Mouse (Mus musculus): ENCODE results near the gene Ap3d1. TPM values are rescaled to one million over a fixed set of nuclear protein-coding genes. Genes with fewer than 3 reads are reported as not detected.
A peak's percentile ranks its signal among the peaks of the same experiment; 100 is the strongest.

The Ap3d1 gene
- total RNA-seq, 2 experiments from 2014 or later = 140 to 153 TPM

DNA sequence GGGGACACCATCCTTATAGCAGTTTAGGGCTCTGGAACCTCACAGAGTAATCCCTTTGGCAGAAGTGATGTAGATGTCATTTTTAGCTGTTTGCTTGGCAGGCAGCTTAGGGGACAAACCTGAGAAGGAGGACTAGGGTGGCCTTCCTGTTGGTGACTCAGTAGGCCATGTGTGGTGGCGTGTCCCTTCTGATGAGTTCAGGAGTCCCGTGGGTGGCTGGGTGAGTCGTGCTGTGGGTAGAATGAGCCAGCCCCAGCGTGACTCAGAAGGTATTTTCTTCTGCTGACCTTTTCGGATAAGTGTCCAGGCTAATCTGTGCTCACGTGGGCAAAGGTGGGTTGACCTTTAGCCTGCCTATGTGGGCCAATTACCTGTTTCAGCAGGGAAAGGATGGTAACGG is 16.6 kb upstream of the Ap3d1 start:
- peak; percentile 44 to 52 for DNase-seq (ENCODE audit: low spot score in 2 of 2)

DNA sequence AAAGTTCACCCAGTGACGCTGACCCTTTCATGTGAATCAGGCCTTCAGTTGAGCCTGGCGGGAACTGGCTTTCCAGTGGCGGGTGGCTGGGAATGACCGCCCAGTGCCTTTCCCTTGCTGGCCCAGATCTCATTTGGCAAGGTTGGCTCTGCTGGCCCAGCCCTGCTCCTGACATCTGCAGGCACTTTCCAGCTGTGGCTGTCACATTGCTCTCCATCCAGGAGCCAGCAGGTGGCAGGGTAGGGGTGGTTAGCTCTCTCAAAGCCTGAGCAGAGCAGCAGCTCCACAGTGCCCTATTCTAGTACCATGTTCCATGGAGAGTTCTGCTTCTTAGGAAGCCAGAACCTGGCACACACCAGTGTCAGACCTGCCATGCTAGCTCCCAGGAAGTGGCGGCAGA is 15.7 kb upstream of the Ap3d1 start:
- peak; percentile 44 to 67 for DNase-seq (ENCODE audit: low spot score in 2 of 2)

DNA sequence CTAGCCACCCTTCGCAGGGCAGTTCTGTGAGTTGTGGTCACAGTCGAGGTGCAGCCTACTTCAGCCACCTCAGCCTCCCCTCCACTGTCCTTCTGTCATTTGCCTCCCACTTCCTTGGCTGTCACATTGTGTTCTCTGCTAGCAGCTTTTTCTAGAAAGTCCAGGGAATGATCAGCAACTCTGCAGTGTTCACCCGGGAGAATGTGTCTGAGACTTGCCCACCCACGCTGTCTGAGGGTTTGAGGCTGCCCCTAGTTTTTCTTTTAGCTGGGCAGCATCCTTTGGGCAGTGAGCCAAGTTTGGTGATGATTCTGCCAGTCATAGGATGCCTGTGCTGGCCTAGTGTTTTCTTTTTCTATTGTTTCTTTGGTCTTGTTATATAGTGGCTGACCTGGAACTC is 14.9 kb upstream of the Ap3d1 start:
- peak; percentile 65 to 79 for DNase-seq (ENCODE audit: low spot score in 2 of 2)

DNA sequence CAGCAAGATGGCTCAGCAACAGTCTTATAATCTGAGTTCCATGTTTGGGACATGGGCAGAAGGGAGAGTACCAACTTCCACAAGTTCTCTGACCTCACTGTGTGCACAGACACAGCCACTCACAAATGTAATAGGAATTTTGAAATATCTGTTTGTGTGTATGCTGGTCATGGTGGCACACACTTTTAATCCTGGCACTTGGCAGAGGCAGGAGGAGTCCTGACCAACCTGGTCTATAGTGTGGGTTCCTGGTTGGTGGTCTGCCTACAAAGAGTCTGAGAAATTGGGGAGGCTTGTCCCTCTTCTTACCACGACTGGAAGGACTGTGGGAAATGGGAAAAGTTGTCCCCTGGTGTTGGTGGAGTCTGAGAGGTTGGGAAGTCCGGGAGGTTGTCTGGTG is 14.4 kb upstream of the Ap3d1 start:
- no peak for DNase-seq (ENCODE audit: low spot score in 2 of 2)

DNA sequence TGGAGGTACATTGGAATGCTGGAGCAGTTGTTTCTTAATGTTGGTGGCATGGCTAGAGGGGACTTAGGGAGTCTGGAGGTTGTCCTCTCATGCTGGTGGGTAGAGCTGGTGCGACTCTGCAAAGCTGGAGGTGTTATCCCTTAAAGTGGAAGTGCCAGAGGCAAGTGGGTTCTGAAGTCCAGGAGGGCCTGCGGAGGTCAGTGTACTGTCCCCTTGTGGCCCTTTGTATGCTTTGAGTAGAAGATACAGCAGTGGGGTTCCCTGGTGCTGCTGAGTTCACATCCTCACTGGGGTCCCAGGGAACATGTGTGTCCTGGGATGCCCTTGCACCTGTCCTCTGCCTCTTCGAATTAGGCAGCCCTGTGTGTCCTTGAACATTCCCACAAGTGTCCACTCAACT is 14.0 kb upstream of the Ap3d1 start:
- DNase-seq (ENCODE audit: low spot score in 2 of 2) = no peak

DNA sequence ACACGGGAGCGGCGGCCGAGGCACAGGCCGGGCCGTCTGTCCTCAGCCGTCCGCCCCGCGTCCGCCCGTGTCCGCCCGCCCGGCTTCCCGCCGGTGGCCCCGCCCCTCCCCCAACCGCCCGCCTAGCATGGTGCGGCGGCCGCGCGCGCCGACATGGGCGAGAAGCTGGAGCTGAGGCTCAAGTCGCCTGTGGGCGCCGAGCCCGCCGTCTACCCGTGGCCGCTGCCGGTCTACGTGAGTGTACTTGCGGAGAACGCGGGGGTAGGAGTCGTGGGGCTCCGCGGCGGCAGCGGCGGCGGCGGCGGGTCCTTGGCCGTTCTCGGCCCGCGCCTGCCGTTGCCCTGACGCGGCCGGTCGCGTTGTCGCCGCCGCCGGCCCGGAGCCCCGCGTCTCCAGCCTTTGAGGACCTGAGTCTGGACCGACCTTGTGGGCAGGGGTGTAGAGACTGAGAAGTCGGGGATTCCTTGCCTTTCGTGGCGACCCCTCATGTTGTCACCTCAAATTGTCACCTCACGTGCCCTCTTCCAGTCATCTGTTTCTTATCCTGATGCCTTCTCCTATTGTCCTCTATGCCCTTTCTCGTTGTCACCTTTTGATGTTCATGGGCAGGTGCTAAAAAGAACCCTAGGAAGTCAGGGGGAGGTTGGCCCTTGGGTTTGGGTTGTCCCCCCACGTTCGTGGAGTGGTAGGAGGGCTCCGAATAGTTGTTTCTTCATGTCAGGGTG is 13.4 kb upstream of the Ap3d1 start:
- no peak for DNase-seq (ENCODE audit: low spot score in 2 of 2)

DNA sequence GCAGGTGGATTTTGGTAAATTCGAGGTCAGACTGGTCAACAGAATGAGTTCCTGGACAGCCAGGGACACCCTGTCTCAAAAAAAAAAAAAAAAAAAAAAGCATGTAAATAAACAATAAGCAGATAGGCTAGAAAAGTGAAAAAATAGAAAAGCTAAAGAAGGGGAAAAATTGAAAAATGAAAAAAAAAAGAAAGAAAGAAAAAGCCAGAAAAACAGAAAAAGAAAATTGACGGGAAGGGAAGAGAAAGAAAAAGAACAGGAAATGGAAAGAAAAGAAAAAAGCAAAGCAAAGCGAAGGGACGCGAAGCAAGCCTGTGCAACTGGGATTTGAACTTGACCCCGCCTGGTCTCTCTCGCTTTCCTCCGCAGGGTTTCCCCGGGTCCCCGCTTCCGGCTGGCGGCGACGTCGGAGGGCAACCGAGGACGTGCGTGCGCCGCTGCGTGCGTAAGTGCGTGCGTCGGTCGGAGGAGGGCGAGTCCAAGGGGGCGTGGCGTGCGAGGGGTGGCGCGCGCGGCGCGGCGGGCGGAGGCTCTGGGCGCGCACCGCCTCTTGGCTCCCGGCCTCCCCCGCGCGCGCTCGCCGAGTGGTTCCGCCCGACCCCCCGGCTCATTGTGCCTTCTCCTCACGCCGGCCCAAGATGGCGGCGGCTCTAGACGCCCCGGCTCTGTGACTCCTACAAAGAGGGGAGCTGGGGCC is 12.7 kb upstream of the Ap3d1 start, which contains the start of gene Dot1l:
Dot1l (plus strand) TSS at position 613 of the 697 bp plus-strand sequence.
- DNase-seq (ENCODE audit: low spot score in 2 of 2) = peak; percentile 99

DNA sequence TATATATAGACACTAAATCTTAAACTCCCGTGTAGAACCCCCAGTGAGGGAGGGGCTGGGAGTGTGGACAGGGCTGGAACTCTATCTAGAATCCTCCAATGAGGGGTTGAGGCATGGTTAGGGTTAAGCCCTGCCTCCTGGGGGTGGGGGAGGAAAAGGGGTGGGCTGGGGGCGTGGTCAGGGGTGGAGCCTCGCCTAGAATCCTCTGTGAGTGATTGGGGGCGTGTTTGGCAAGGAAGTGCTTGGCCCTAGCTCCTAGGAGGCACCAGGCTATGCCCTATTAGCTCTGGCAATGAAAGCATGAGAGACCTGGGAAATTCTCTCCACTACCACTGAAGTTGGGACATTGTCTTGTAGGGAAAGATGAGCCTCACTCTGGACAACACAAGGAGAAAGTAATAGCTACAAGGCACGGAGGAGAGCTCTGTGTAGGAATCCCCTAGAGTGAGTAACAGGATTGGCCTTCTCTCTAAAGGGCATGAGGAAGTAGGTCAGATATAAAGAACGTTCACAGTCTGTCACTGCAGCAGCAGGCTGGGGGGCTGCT is 10.1 kb upstream of the Ap3d1 start:
- DNase-seq (ENCODE audit: low spot score in 2 of 2) = peak in 1 of 2 experiments; percentile 8

DNA sequence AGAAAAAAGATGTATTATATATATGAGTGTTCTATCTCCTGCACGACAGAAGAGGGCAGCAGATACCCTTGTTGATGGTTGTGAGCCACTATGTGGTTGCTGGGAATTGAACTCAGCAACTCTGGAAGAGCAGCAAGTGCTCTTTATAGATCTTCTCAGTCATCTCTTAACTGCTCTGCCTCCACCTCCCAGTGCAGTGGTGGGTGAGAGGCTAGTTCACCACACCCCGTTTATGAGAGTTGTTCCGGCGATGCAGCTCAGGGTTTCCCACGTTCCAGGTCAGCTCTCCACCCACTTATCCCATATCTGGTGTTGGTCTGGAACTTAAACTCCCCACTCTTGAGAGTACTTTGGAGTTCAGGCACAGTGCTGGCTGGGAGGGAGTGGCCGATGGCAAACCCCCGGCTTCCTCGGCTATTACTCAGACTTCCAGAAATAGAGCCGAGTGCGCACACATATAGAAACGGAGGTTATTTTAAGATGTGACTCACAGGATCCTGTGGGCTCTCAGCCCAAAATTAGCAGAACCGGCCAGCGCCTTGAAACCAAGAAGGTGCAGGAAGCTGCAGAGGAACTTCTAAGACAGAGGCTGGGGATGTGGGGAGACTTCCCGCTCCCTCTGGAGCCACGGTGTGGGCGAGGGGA is 9.2 kb upstream of the Ap3d1 start:
- peak; percentile 72 to 74 for DNase-seq (ENCODE audit: low spot score in 2 of 2)

DNA sequence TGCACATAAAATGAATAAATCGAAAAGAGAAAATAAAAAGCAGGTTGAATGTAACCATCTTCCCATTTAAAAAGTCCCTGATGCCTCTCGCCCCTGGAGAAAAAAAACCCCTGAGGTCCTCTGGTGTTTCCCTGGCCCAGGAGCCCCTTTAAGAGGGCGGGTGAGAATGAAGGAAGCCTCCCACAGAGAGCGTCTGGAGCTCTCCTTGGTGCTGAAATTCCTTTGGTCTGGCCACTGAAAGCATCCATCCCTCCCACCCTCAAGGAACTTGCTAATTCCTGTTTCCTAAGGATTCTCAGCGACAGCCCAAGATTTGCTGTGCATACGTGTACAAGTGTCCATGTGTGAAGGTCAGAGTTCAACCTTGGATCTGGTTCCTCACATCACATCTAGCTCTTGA is 6.5 kb upstream of the Ap3d1 start:
- no peak for DNase-seq (ENCODE audit: low spot score in 2 of 2)

DNA sequence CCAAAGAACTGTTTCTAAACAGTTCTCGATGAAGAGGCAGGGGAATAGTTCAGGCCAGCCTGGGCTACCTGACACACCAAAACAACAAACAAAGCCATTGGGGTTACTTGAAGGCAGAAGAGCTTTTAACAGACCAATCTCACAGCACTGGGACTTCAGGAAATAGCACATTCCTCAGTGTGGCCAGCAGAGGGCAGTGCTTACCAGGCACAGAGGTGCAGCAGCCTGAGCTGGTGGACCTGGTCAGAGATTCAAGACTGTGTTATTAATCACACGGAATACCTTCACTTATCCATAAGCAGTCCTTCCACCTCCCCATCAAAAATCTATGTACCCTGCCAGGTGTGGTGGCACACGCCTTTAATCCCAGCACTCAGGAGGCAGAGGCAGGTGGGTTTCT is 5.3 kb upstream of the Ap3d1 start:
- peak; percentile 82 to 84 for DNase-seq (ENCODE audit: low spot score in 2 of 2)

DNA sequence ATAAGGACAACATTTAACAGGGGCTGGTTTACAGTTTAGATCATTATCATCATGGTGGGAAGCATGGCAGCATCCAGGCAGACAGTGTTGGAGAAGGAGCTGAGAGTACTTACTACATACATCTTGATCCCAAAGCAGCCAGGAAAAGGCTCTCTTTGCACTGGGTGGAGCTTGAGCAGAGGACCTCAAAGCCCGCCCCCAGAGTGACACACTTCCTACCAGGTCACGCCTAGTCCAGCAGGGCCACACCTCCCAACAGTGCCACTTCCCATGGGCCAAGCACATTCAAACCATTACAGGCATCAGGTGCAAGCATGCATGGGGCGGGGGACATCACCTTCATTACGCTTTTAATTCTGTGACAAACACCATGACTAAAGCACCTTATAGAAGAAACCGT is 2.2 kb upstream of the Ap3d1 start:
- DNase-seq (ENCODE audit: low spot score in 2 of 2) = no peak

DNA sequence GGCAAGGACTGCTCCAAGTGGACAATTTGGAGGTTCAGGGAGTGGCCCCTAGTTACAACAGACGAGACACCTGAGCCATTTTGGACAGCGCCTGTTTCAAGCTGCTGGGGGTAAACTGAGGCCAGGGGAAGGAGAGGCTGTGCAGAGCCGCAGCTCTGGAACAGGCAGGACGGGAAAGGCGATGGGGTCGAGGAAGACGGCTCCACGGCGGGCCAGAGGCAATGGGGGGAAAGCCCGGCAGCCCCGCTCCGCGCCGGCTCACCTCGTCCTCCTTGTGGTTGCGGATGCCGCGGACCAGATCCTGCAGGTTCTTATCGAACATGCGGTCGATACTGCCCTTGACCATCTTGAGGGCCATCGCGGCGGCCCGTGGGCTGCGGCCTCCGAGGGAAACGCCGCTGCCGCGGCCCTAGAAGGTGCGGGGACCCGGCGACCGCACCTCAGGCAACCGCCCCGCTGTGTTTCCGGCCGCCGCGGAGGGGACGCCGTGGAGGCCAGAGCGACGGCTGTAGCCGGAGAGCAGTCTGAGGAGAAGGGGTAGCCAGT is 357 bp downstream of the Ap3d1 start:
- DNase-seq (ENCODE audit: low spot score in 2 of 2) = no peak

DNA sequence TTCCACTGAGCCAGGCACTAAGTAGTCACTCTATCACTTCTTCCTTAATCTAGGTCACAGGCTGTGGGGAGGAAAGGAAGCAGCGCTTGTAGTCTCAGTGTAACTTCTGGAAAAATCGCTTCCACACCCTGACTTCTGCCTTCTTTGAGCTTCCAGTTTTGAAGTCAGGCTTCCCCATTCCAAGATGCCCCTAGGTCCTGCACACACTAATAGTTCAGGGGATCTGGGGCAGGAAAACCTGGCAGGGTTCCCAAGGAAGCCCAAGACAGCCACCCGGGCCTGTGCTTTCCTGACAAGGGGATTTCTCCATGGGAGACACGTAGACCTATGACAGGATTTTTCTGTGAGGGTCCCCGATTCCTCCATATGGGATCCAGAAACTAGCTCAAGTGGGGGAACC is 918 bp downstream of the Ap3d1 start:
- no peak for DNase-seq (ENCODE audit: low spot score in 2 of 2)

DNA sequence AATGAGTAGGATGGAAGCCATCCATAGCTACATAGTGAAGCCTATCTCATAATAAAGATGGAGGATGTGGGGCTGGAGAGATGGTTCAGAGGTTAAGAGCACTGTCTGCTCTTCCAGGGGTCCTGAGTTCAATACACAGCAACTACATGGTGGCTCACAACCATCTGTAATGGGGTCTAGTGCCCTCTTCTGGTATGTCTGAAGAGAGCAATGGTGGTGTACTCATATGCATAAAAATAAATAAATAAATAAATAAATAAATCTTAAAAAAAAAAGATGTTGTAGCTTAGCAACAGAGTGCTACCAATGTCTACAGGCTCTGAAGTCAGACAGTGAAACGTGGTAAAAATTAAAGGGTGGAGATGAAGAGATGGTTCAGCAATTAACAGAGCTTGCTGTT is 3.4 kb downstream of the Ap3d1 start:
- DNase-seq (ENCODE audit: low spot score in 2 of 2) = no peak

DNA sequence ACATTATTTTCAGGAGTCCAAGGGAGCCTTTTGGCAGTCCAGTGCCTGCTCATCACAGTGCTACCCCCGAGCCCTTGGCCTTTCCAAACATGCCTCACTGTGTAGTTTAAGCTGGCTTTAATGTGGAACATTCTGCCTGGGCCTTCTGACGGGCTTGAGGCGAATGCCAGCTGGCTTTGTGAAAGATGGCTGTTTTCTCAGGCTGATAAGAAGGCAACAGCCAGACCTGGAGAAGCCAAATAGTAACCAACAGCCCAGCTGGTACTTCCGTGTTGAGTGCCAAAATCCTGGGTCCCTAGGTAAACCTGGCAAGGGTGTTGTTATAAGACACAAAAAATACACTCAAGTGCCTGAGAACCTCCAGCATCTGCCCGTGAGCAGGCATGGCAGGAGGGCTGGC is 5.3 kb downstream of the Ap3d1 start:
- no peak for DNase-seq (ENCODE audit: low spot score in 2 of 2)

DNA sequence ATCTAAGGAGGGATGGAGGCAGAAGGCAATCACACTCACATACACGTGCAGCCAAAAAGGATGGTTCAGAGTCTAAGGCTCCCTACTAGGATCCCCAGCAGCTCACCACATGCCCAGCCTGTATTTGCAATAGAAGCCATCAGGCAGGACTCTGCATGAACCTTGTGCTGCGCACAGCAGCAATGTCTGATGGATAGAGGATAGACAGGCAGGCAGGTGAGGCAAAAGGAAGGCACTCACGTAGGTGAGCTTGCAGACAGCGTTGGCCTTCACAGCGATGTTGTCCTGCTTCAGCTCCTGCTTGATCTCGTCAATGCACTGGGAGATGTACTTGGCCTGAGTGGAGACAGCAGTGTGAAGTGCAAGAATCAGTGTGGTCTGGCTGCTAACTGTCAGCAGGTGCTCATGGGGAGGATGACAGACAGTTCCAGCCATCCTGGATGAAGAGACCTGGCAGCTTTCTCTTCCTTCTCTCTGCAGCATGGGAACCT is 9.4 kb downstream of the Ap3d1 start:
- DNase-seq (ENCODE audit: low spot score in 2 of 2) = no peak

DNA sequence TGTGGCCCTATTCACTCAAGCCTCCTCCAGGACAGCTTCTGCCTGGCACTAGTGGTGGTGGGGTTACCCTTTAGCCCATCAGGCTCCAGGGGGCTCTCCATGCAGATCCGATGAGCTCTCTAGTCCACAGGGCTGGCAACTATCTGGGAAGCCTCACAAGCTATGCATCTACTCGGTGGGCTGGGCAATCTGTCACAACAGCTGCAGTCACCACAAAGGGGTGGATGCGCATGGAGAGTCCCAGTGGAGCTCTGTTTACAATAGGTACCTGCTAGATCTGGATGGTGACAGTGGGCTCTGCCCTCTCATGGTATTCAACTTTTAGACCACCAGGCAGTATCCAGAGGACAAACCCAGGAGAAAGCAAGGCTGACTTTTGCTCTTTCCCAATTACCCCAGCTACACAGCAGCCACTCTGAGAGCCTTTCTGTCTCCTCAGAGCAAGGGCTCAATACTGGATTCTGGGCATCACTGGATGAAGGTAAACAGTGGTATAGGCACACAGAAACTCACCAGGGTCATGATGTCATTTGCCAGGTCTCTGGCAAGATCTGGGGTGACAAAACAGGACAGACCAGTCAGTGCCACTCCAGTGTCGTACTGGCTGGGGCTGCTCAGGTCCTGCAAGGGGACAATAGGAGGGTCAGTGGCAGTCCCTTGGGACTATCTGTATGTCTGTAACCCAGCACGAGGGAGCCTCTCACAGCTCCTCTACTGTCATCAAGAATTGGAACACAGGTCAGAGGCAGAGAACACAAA is 14.5 kb downstream of the Ap3d1 start:
- DNase-seq (ENCODE audit: low spot score in 2 of 2) = no peak

DNA sequence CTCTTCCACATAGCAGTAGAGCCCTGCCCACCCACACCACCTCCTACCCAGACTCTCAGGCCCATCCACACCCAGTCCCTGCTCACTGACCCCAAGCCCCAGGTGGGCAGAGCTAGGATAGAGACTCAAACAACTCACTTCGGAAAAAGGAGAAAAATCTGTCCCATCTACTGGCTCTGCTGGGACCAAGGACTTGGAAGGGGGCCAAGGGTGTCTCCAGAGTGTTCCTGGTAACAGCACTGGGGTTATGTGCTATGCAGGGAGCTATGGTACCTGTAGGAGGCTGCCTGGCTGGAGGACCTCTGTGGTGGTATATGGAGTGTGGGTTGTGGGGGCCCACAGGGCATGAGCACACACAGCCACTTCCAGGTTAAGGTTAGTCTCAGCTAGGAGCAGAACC is 24.8 kb downstream of the Ap3d1 start:
- DNase-seq (ENCODE audit: low spot score in 2 of 2) = no peak

DNA sequence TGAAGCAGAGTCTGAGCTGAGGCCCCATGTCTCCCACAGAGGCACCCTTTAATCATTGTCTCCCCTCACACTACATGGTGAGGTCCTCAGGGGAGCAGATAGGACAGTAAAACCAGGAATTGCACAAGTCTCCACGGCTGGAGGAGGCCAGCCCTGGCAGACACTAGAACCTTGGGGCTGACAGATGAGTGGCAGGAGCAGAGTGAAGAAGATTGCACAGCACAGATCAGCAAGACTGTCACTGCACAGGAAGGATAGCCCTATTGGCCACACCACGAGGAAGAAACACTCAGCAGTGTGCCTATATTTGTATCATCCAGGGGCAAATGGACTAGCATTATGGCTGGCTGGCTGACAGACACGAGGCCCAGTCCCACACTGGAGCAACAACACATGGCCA is 31.2 kb downstream of the Ap3d1 start:
- DNase-seq (ENCODE audit: low spot score in 2 of 2) = no peak

DNA sequence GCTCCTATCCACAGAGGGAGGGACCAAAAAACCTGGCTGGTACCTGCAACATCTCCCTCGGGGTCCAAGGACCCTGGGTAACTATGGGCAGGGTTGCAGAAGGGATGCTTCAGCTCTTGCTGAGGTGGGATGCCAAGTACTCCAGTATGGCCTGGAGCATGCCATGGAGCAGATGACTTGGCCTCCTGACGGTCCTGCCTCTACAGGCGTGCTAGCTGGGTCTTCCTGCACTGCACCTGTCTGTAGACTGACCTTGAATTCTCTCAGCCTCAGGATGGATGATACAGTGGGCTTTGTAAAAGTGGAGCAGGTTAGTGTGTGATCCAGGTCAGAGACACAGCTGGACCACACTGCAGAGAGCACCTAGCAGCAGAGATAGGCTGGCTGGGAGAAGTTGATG is 36.6 kb downstream of the Ap3d1 start:
- DNase-seq (ENCODE audit: low spot score in 2 of 2) = no peak
